Mouse (Mus musculus): ENCODE measurements around the gene Ddx39b. TPM values are rescaled to one million over a fixed set of nuclear protein-coding genes. Genes with fewer than 3 reads are reported as not detected.

The Ddx39b gene
- polyA plus RNA-seq, 1 experiment from 2014 or later, result 340 TPM

GRCm38 (mm10) chr17:35248986-35249385, 7.4 kb downstream of the Ddx39b start:
- Histone ChIP-seq H3K4me1 (ENCODE audit: control insufficient read depth, insufficient read depth, low read length) (peaks cover 18% of the 10 kb centered on the region), H3K9ac (ENCODE audit: low read length) (no peak overlapping the region), H3K36me3 (ENCODE audit: control insufficient read depth, insufficient read depth, low read length) (peaks cover 43% of the 10 kb centered on the region), H3K27me3 (ENCODE audit: control insufficient read depth, insufficient read depth, low read length) (no peaks in the 10 kb centered on the region), H3K9me3 (replicated peaks; ENCODE audit: control insufficient read depth, low read length) (no peaks in the 10 kb centered on the region), H3K4me3 (replicated peaks; ENCODE audit: low read length) (no peak overlapping the region), H3K4me2 (ENCODE audit: low read depth, low read length) (no peak overlapping the region), H3K27ac (ENCODE audit: low read length) (no peak overlapping the region)
- ATAC-seq (ENCODE audit: insufficient read depth, low FRiP score), result no peak
- 79% methylated on average over 14 of the region's 14 CpGs for WGBS

DNA sequence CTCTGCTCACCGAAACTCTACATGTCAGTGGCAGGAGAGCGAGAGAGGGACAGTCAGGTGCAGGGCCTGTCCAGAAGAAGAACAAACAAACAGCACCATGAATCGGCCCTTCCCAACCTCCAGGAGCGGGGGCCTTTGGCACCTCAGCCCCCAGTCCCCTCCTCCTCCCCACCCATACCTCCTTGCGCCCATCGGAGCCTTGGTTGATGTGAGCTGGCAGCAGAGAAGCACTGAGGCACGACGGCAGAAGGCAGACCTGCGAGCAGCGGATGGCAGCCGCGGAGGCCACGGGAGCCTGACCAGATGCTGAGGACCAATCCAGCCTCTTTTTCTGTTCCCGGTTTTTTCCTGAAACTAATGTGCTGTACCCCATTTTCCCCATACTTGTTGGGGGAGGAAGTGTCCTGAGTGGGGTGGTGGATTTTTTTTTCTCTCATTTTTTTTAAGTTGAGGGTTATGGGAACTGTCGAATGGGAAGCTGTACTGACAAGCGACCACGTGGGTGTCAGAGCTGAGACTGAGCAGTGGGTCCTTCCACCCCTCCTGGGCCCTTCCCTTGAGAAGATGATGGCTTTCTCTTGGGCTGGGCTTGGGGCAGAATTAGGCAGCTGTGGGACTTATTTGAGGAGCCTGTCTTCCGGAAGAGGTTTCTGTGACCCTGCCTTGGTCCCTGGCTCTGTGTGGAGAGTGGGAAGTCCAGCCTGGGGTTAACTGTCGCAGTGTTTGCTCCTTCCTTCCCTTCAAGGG, 8.1 kb downstream of the Ddx39b start:
- H3K27me3 ChIP-seq (ENCODE audit: control insufficient read depth, insufficient read depth, low read length), result no peaks in the 10 kb centered on the region
- no peak for ATAC-seq (ENCODE audit: insufficient read depth, low FRiP score)
- 83% methylated on average over 19 of the region's 19 CpGs for WGBS
- no peak overlapping the region for H3K27ac ChIP-seq (ENCODE audit: low read length)
- peaks cover 43% of the 10 kb centered on the region for H3K36me3 ChIP-seq (ENCODE audit: control insufficient read depth, insufficient read depth, low read length)
- H3K9ac ChIP-seq (ENCODE audit: low read length), result no peak overlapping the region
- H3K4me1 ChIP-seq (ENCODE audit: control insufficient read depth, insufficient read depth, low read length), result peaks cover 12% of the 10 kb centered on the region
- H3K9me3 ChIP-seq (replicated peaks; ENCODE audit: control insufficient read depth, low read length), result no peaks in the 10 kb centered on the region
- H3K4me2 ChIP-seq (ENCODE audit: low read depth, low read length), result no peak overlapping the region
- H3K4me3 ChIP-seq (replicated peaks; ENCODE audit: low read length), result no peak overlapping the region

DNA sequence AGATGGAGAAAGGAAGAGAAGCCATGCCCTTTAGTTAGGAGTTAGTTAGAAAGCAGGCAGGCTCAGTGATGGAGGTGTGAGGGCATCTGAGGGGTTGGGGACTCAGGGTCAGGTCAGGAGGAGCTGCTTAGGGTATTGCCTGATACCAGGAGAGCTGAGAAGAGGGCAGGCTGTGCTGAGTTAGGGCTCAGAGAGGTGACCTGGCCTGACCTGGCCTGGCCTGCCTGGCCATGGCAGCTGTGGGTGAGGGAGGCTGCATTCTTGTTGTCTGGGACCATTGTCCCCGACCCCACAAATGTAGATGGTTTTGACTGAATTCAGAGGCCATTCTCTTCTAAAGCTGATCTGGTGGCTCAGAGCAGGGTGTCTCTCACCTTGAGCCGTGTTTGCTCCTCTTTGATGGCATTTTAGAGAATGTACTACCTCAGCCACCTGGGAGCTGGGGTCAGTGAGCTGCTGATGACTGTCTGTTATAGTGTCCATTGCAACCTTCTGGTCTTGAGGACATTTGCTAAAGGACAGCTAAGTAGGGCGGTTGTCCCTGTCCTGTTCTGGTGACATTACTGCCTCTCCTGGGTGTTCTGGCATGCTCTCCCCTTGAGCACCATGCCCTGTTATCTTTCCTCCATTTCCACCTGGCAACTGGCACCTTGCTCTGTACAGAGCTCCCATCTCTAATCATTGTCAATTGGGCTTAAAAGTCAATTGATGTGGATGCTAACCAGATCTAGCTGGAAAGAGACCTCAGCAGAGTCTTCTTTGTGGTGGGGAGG, 9.0 kb downstream of the Ddx39b start:
- H3K4me3 ChIP-seq (replicated peaks; ENCODE audit: low read length), result no peak overlapping the region
- H3K4me2 ChIP-seq (ENCODE audit: low read depth, low read length), result no peak overlapping the region
- H3K9ac ChIP-seq (ENCODE audit: low read length), result no peak overlapping the region
- H3K27ac ChIP-seq (ENCODE audit: low read length), result no peak overlapping the region
- ATAC-seq (ENCODE audit: insufficient read depth, low FRiP score), result no peak
- no peaks in the 10 kb centered on the region for H3K9me3 ChIP-seq (replicated peaks; ENCODE audit: control insufficient read depth, low read length)
- 74% methylated on average over 3 of the region's 3 CpGs for WGBS
- peaks cover 43% of the 10 kb centered on the region for H3K36me3 ChIP-seq (ENCODE audit: control insufficient read depth, insufficient read depth, low read length)
- H3K4me1 ChIP-seq (ENCODE audit: control insufficient read depth, insufficient read depth, low read length), result peaks cover 3% of the 10 kb centered on the region; the same call in 1 of the 2 replicates
- no peaks in the 10 kb centered on the region for H3K27me3 ChIP-seq (ENCODE audit: control insufficient read depth, insufficient read depth, low read length)

- no peaks in the 10 kb centered on the region for H3K9me3 ChIP-seq (replicated peaks; ENCODE audit: control insufficient read depth, low read length)
- H3K27ac ChIP-seq (ENCODE audit: low read length), result no peak overlapping the region
- H3K9ac ChIP-seq (ENCODE audit: low read length), result no peak overlapping the region
- peaks cover 38% of the 10 kb centered on the region for H3K36me3 ChIP-seq (ENCODE audit: control insufficient read depth, insufficient read depth, low read length)
- no peaks in the 10 kb centered on the region for H3K27me3 ChIP-seq (ENCODE audit: control insufficient read depth, insufficient read depth, low read length)
- H3K4me3 ChIP-seq (replicated peaks; ENCODE audit: low read length), result no peak overlapping the region
- no peak overlapping the region for H3K4me2 ChIP-seq (ENCODE audit: low read depth, low read length)
- WGBS, result 78% methylated on average over 15 of the region's 15 CpGs
- no peaks in the 10 kb centered on the region for H3K4me1 ChIP-seq (ENCODE audit: control insufficient read depth, insufficient read depth, low read length)
- no peak for ATAC-seq (ENCODE audit: insufficient read depth, low FRiP score)
These were observed 9.7 kb downstream of the Ddx39b start for GRCm38 (mm10) chr17:35251162-35251719.

- ATAC-seq (ENCODE audit: insufficient read depth, low FRiP score), result no peak
- 75% methylated on average over 5 of the region's 5 CpGs for WGBS
- H3K4me2 ChIP-seq (ENCODE audit: low read depth, low read length), result no peak overlapping the region
- no peak overlapping the region for H3K27ac ChIP-seq (ENCODE audit: low read length)
- no peaks in the 10 kb centered on the region for H3K9me3 ChIP-seq (replicated peaks; ENCODE audit: control insufficient read depth, low read length)
- H3K27me3 ChIP-seq (ENCODE audit: control insufficient read depth, insufficient read depth, low read length), result no peaks in the 10 kb centered on the region
- H3K9ac ChIP-seq (ENCODE audit: low read length), result no peak overlapping the region
- H3K4me3 ChIP-seq (replicated peaks; ENCODE audit: low read length), result no peak overlapping the region
- H3K4me1 ChIP-seq (ENCODE audit: control insufficient read depth, insufficient read depth, low read length), result no peaks in the 10 kb centered on the region
- H3K36me3 ChIP-seq (ENCODE audit: control insufficient read depth, insufficient read depth, low read length), result peaks cover 30% of the 10 kb centered on the region
These were observed 10.4 kb downstream of the Ddx39b start for GRCm38 (mm10) chr17:35251981-35252380.

DNA sequence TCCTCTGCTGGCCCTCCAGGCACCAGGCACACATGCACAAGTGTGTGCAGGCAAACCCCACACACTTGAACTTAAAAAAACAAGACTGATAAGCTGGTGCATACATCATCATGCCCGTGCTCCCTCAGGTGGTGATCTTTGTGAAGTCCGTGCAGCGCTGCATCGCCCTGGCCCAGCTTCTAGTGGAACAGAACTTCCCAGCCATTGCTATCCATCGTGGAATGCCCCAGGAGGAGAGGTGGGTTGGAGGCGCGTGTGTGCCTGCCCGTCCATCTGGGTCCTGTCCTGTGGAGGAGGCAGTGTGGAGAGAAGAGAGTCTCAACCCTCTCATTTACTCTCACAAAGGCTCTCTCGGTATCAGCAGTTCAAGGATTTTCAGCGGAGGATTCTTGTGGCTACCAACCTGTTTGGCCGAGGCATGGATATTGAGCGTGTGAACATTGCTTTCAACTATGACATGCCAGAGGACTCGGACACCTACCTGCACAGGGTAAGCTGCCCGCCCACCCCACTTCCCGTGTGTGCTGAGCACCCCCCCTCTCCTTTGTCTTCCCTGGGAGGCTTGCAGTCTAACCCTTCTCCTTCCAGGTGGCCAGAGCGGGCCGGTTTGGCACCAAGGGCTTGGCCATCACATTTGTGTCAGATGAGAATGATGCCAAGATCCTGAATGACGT, 11.2 kb downstream of the Ddx39b start:
- 75% methylated on average over 18 of the region's 18 CpGs for WGBS
- Histone ChIP-seq H3K4me1 (ENCODE audit: control insufficient read depth, insufficient read depth, low read length) (peaks cover under 1% of the 10 kb centered on the region; the same call in 1 of the 2 replicates), H3K4me2 (ENCODE audit: low read depth, low read length) (no peak overlapping the region), H3K36me3 (ENCODE audit: control insufficient read depth, insufficient read depth, low read length) (peaks cover 23% of the 10 kb centered on the region), H3K9ac (ENCODE audit: low read length) (no peak overlapping the region), H3K27me3 (ENCODE audit: control insufficient read depth, insufficient read depth, low read length) (no peaks in the 10 kb centered on the region), H3K27ac (ENCODE audit: low read length) (no peak overlapping the region), H3K9me3 (replicated peaks; ENCODE audit: control insufficient read depth, low read length) (no peaks in the 10 kb centered on the region), H3K4me3 (replicated peaks; ENCODE audit: low read length) (no peak overlapping the region)
- ATAC-seq (ENCODE audit: insufficient read depth, low FRiP score), result no peak

DNA sequence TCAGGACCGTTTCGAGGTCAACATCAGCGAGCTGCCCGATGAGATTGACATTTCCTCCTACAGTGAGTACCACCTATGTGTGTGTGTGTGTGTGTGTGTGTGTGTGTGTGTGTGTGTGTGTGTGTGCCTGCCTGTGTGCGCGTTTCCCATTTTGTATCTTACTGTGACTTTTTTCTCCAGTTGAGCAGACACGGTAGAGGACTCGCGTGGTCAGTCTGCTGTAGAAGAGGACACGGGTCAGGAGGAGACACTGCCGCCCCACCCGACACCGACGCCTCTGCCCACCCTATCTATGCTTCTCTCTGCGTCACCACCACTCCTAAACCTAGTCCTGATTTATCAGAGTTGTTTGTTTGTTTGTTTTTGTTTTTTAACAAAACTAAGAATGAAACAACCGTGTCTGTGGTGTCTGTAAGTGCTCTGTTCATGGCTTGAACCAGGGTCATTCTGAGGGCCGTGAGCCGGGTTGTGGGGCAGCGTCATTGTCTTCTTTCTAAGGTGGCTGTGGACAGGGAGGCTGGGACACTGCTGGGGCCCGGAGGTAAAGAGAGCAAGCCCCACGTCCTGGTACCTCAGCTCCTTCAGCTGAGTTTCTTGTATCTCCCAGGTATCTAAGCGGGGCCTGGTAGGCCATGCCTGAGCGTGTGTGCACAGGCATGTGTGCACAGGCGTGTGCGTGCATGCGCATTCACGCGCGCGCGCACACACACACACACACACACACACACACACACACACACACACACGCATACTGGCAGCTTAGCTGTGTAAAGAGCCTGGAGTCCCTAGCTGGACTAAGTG, 11.9 kb downstream of the Ddx39b start:
- H3K36me3 ChIP-seq (ENCODE audit: control insufficient read depth, insufficient read depth, low read length), result peaks cover 20% of the 10 kb centered on the region

DNA sequence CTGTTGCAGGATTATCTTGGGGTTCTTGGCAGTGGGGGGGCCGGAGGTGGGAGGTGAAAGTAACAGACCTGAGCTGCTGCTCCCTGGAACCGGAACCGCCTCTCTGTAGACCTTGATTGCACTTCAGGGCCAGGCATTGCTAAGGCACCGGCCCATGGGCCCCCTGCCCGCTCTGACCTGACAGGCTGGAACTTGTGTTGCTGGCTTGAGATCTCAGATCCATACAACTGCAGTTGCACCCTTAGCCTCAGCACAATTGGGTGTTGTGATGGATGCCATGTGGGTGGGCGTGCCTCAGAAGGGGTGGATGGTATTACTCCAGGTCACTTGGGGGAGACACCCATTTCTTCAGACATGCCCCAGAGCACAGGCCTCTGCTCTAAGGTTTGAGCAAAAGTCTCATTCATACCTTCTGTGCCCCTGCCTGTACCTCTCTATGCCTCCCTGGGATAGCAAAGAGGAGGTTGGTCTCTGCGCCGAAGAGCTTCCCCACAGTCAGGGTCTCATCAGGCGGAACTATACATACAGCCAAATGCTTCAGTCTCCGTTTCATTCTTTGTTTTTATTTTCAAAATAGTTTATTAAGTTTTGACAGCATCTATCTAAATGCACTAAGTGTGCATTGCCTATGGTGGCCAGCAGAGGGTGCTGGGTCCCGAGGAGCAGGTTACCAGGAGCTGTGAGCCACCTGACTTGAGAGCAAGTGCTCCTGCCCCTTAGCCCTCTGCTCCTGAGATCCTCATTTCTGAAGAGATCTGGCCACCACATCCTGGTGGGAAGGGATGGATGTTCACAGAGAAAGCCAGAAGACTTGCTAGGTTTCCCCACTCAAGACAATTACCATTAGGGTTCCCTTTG, 12.9 kb downstream of the Ddx39b start:
- Histone ChIP-seq H3K27ac (ENCODE audit: low read length) (no peak overlapping the region), H3K4me1 (ENCODE audit: control insufficient read depth, insufficient read depth, low read length) (peaks cover 4% of the 10 kb centered on the region; the same call in 1 of the 2 replicates), H3K4me2 (ENCODE audit: low read depth, low read length) (no peak overlapping the region), H3K9me3 (replicated peaks; ENCODE audit: control insufficient read depth, low read length) (no peaks in the 10 kb centered on the region), H3K27me3 (ENCODE audit: control insufficient read depth, insufficient read depth, low read length) (no peaks in the 10 kb centered on the region), H3K36me3 (ENCODE audit: control insufficient read depth, insufficient read depth, low read length) (peaks cover 20% of the 10 kb centered on the region), H3K4me3 (replicated peaks; ENCODE audit: low read length) (no peak overlapping the region), H3K9ac (ENCODE audit: low read length) (no peak overlapping the region)
- WGBS, result 55% methylated on average over 11 of the region's 11 CpGs
- ATAC-seq (ENCODE audit: insufficient read depth, low FRiP score), result peak; percentile 16

More for the DNA sequence above, 11.9 kb downstream of the Ddx39b start:
- Histone ChIP-seq H3K9me3 (replicated peaks; ENCODE audit: control insufficient read depth, low read length) (no peaks in the 10 kb centered on the region), H3K4me2 (ENCODE audit: low read depth, low read length) (no peak overlapping the region), H3K27ac (ENCODE audit: low read length) (no peak overlapping the region), H3K9ac (ENCODE audit: low read length) (no peak overlapping the region), H3K4me3 (replicated peaks; ENCODE audit: low read length) (no peak overlapping the region), H3K4me1 (ENCODE audit: control insufficient read depth, insufficient read depth, low read length) (peaks cover 4% of the 10 kb centered on the region; the same call in 1 of the 2 replicates), H3K27me3 (ENCODE audit: control insufficient read depth, insufficient read depth, low read length) (no peaks in the 10 kb centered on the region)
- ATAC-seq (ENCODE audit: insufficient read depth, low FRiP score), result 0 out of 2 replicates have a peak, but pooled peaks have one; percentile 19
- 83% methylated on average over 32 of the region's 32 CpGs for WGBS

Measured in stomach, embryonic 16.5 days (tissue).